Mouse (Mus musculus) heart, embryonic 12.5 days (tissue): ENCODE data around the gene Slc11a2. TPM values are rescaled to one million over a fixed set of nuclear protein-coding genes. Genes with fewer than 3 reads are reported as not detected.

Source experiments
- ATAC-seq: fragments of 200-750 bp; cut with Nextera tagmentation; 2 replicates; pipeline ENCODE4 v1.8.0; 2017; ENCODE audit warnings: moderate TSS enrichment, moderate library complexity; ENCODE audit not compliant: insufficient number of reproducible peaks, low FRiP score
- H3K27ac ChIP-seq: fragments of 300-500 bp; sonication (generic); 2 replicates; pipeline ENCODE4 v1.5.1; 2016; ENCODE audit warnings: mild to moderate bottlenecking, moderate library complexity; ENCODE audit not compliant: poor library complexity, severe bottlenecking
- H3K27me3 ChIP-seq: fragments of 300-500 bp; sonication (generic); replicated peaks from 2 replicates; pipeline ENCODE4 v1.6.1; 2016; ENCODE audit warnings: mild to moderate bottlenecking, moderate library complexity
- H3K36me3 ChIP-seq: fragments of 300-500 bp; sonication (generic); 2 replicates; pipeline ENCODE4 v1.6.1; 2016; ENCODE audit warnings: mild to moderate bottlenecking, moderate library complexity
- H3K4me1 ChIP-seq: fragments of 300-500 bp; sonication (generic); replicated peaks from 2 replicates; pipeline ENCODE4 v1.6.1; 2016; ENCODE audit warnings: mild to moderate bottlenecking
- H3K4me2 ChIP-seq: fragments of 300-500 bp; sonication (generic); 2 replicates; pipeline ENCODE4 v1.6.1; 2016; ENCODE audit warnings: mild to moderate bottlenecking, moderate library complexity
- H3K4me3 ChIP-seq: fragments of 300-500 bp; sonication (generic); 2 replicates; pipeline ENCODE4 v1.5.1; 2016; ENCODE audit warnings: mild to moderate bottlenecking
- H3K9ac ChIP-seq: fragments of 300-500 bp; sonication (generic); 2 replicates; pipeline ENCODE4 v1.6.1; 2016; ENCODE audit warnings: mild to moderate bottlenecking, moderate library complexity
- H3K9me3 ChIP-seq: fragments of 300-500 bp; sonication (generic); replicated peaks from 2 replicates; pipeline ENCODE4 v1.6.1; 2016; ENCODE audit warnings: mild to moderate bottlenecking, moderate library complexity
- WGBS: fragments of 180-500 bp; shearing (Covaris S2); methylation state at CpG from one replicate; pipeline ENCODE4 v1.1.7; 2016; 5-methylcytosine and 5-hydroxymethylcytosine counted together
- polyA plus RNA-seq: library from polyadenylated mRNA; unstranded; fragments of >200 nt; fragmentation: Nextera tagmentation; extraction: Ambion mirVana; gene quantifications from 2 replicates; pipeline ENCODE4 v1.2.1, GENCODE M21; 2016

Gene Slc11a2
- polyA plus RNA-seq, 1 experiment from 2014 or later: 15.5 TPM

DNA sequence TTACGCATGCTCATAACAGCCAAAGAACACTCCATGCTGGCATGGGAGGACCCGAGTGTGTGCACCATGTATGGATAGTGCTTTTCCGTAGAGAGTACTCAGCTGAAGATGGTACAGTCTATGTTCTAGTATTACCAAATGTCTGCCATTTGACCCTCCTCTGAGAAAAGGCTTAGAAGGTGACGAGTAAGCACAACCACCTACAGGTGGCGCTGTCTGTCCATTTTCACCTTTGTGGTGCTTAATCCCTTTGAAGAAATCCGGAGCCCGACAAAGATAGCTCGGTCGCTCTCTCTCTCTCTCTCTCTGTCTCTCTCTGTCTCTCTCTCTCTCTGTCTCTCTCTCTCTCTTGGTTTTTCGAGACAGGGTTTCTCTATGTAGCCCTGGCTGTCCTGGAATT lies 33.2 kb upstream of the Slc11a2 start:
- no peak overlapping the region for H3K4me2 ChIP-seq
- WGBS: 37% methylated on average over 10 of the region's 10 CpGs
- no peak overlapping the region for H3K27ac ChIP-seq
- peaks cover 10% of the 10 kb centered on the region; the same call in 1 of the 2 replicates for H3K4me1 ChIP-seq
- no peak overlapping the region for H3K9ac ChIP-seq
- H3K27me3 ChIP-seq: peaks cover 9% of the 10 kb centered on the region; the same call in 1 of the 2 replicates
- no peaks in the 10 kb centered on the region for H3K36me3 ChIP-seq
- no peak overlapping the region for H3K4me3 ChIP-seq
- ATAC-seq: no peak
- H3K9me3 ChIP-seq: no peaks in the 10 kb centered on the region

DNA sequence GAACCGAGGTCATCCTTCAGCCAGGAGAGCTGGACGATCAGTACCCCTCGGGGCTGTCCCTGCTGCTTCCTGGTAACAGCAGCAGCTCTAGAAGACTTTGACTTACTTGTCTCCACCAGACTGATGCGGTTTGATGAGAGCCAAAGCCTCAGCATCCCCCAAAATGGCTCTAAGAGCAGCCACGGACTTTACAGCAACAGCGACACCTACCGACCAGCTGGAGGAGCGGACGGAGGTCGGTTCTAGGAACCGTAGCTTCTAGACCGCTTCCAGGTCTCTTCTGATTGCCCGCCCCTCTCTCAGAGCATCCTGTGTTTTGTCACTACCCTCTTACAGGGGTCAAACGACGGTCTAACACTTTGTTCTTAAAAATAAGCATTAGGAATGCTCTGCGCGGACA lies 32.5 kb upstream of the Slc11a2 start:
- Histone ChIP-seq H3K9ac (no peak overlapping the region), H3K27me3 (peaks cover 9% of the 10 kb centered on the region; the same call in 1 of the 2 replicates), H3K27ac (no peak overlapping the region), H3K36me3 (no peaks in the 10 kb centered on the region), H3K4me1 (peaks cover 10% of the 10 kb centered on the region; the same call in 1 of the 2 replicates), H3K4me2 (peak overlapping the region; percentile 42), H3K9me3 (no peaks in the 10 kb centered on the region), H3K4me3 (no peak overlapping the region)
- no peak for ATAC-seq
- WGBS: 4% methylated on average over 17 of the region's 17 CpGs

GRCm38 (mm10) chr15:100456356-100456991 lies 31.6 kb upstream of the Slc11a2 start:
- Histone ChIP-seq H3K27me3 (peaks cover 9% of the 10 kb centered on the region; the same call in 1 of the 2 replicates), H3K9me3 (no peaks in the 10 kb centered on the region), H3K4me1 (peaks cover 5% of the 10 kb centered on the region; the same call in 1 of the 2 replicates), H3K36me3 (no peaks in the 10 kb centered on the region), H3K4me3 (no peak overlapping the region), H3K4me2 (no peak overlapping the region), H3K27ac (no peak overlapping the region), H3K9ac (no peak overlapping the region)
- 71% methylated on average over 7 of the region's 7 CpGs for WGBS
- no peak for ATAC-seq

DNA sequence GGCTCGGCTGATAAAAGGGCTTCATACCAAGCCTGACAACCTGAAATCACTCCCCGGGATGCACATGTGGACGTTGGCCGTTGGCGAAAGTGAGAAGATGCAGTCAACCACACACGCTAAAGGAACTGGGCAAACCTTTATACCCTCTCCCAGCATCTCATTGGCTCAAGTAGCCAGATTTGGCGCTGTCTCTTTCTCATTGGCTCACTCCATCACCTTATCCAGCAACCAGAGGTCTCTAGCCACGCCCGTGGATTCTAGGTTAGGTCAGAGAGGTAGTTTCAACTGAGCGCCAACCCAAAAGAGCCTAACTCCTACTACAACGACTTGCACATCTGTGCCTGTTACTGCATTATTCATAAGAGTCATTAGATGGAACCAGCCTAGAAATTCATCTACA lies 27.6 kb upstream of the Slc11a2 start:
- Histone ChIP-seq H3K4me2 (no peak overlapping the region), H3K9ac (no peak overlapping the region), H3K4me3 (no peak overlapping the region), H3K27ac (no peak overlapping the region), H3K9me3 (no peaks in the 10 kb centered on the region), H3K4me1 (0 out of 2 replicates have a peak, but pooled peaks cover 3% of the 10 kb centered on the region), H3K27me3 (no peaks in the 10 kb centered on the region), H3K36me3 (no peaks in the 10 kb centered on the region)
- no peak for ATAC-seq
- WGBS: 71% methylated on average over 11 of the region's 11 CpGs

DNA sequence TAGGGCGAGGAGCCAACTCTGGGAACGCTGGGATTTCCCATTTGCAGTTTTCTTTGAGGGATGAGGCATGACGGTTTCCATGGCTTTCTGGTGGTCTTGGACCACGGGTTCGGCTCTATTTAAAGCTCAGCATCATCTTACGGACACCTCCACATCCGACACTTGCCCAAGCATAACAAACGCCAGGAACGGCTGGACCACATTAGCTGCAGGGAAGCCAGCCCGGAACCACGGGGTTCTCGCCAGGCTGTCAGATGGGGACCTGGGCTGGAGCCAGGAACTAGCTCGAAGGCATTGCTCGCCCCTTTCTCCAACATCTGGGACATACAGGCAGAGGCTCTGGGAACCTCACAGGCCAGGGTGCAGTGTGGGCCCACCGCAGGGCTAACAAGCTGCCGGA lies 26.4 kb upstream of the Slc11a2 start:
- ATAC-seq: no peak
- Histone ChIP-seq H3K4me1 (0 out of 2 replicates have a peak, but pooled peaks cover 3% of the 10 kb centered on the region), H3K4me3 (no peak overlapping the region), H3K4me2 (no peak overlapping the region), H3K36me3 (no peaks in the 10 kb centered on the region), H3K9me3 (no peaks in the 10 kb centered on the region), H3K9ac (no peak overlapping the region), H3K27me3 (no peaks in the 10 kb centered on the region), H3K27ac (no peak overlapping the region)
- WGBS: 66% methylated on average over 16 of the region's 16 CpGs

GRCm38 (mm10) chr15:100449495-100449894 lies 24.6 kb upstream of the Slc11a2 start:
- no peak for ATAC-seq
- Histone ChIP-seq H3K4me3 (no peak overlapping the region), H3K9me3 (no peaks in the 10 kb centered on the region), H3K27me3 (no peaks in the 10 kb centered on the region), H3K4me2 (no peak overlapping the region), H3K27ac (no peak overlapping the region), H3K36me3 (no peaks in the 10 kb centered on the region), H3K4me1 (0 out of 2 replicates have a peak, but pooled peaks cover 3% of the 10 kb centered on the region), H3K9ac (no peak overlapping the region)
- WGBS: 78% methylated on average over 3 of the region's 3 CpGs

GRCm38 (mm10) chr15:100448572-100448971 lies 23.7 kb upstream of the Slc11a2 start:
- H3K27me3 ChIP-seq: no peaks in the 10 kb centered on the region
- no peak for ATAC-seq
- no peaks in the 10 kb centered on the region for H3K36me3 ChIP-seq
- 77% methylated on average over 4 of the region's 4 CpGs for WGBS
- H3K4me3 ChIP-seq: no peak overlapping the region
- peaks cover 9% of the 10 kb centered on the region for H3K4me1 ChIP-seq
- H3K9me3 ChIP-seq: no peaks in the 10 kb centered on the region
- H3K9ac ChIP-seq: no peak overlapping the region
- H3K27ac ChIP-seq: no peak overlapping the region
- H3K4me2 ChIP-seq: no peak overlapping the region

DNA sequence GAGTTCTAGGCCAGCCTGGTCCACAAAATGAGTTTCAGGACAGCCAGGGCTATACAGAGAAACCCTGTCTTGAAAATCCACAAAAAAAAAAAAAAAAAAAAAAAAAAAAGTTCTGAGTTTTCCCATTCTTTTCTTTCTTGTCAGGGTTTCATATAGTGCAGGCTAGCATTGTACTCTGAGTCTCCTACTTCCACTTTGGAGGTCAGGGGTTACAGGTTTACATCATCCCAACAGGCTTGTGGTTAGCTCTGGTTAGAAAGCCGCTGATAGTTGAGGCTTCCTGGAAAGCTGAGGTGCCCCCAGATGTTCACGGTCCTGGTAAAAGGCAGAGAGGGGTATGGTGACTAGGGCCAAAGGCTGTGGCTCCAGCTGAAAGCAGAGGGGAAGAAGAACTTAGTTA lies 22.0 kb upstream of the Slc11a2 start:
- Histone ChIP-seq H3K9me3 (no peaks in the 10 kb centered on the region), H3K27ac (no peak overlapping the region), H3K36me3 (no peaks in the 10 kb centered on the region), H3K4me1 (peaks cover 9% of the 10 kb centered on the region), H3K4me2 (no peak overlapping the region), H3K27me3 (no peaks in the 10 kb centered on the region), H3K4me3 (no peak overlapping the region), H3K9ac (no peak overlapping the region)
- 59% methylated on average over 2 of the region's 2 CpGs for WGBS
- ATAC-seq: no peak

GRCm38 (mm10) chr15:100443126-100443922 lies 18.5 kb upstream of the Slc11a2 start:
- H3K27me3 ChIP-seq: no peaks in the 10 kb centered on the region
- under 1% methylated on average over 20 of the region's 31 CpGs for WGBS
- ATAC-seq: peak; percentile 98
- peak overlapping the region; percentile 55 for H3K4me3 ChIP-seq
- H3K4me2 ChIP-seq: peak overlapping the region; percentile 81
- H3K9ac ChIP-seq: peak overlapping the region; percentile 64
- peaks cover 6% of the 10 kb centered on the region for H3K4me1 ChIP-seq
- no peaks in the 10 kb centered on the region for H3K36me3 ChIP-seq
- H3K27ac ChIP-seq: peak overlapping the region; percentile 79
- no peaks in the 10 kb centered on the region for H3K9me3 ChIP-seq

GRCm38 (mm10) chr15:100436518-100436917 lies 11.6 kb upstream of the Slc11a2 start:
- Histone ChIP-seq H3K36me3 (no peaks in the 10 kb centered on the region), H3K4me3 (no peak overlapping the region), H3K27ac (no peak overlapping the region), H3K27me3 (no peaks in the 10 kb centered on the region), H3K9me3 (no peaks in the 10 kb centered on the region), H3K4me2 (no peak overlapping the region), H3K4me1 (peaks cover 5% of the 10 kb centered on the region; the same call in 1 of the 2 replicates), H3K9ac (no peak overlapping the region)
- no peak for ATAC-seq
- 63% methylated on average over 10 of the region's 10 CpGs for WGBS

- Histone ChIP-seq H3K36me3 (no peaks in the 10 kb centered on the region), H3K27ac (no peak overlapping the region), H3K4me2 (no peak overlapping the region), H3K4me1 (peaks cover 5% of the 10 kb centered on the region; the same call in 1 of the 2 replicates), H3K4me3 (no peak overlapping the region), H3K9me3 (no peaks in the 10 kb centered on the region), H3K9ac (no peak overlapping the region), H3K27me3 (no peaks in the 10 kb centered on the region)
- WGBS: 46% methylated on average over 4 of the region's 4 CpGs
- ATAC-seq: no peak
These were observed 11.2 kb upstream of the Slc11a2 start for GRCm38 (mm10) chr15:100436112-100436511.
